Mouse (Mus musculus) megakaryocyte, embryonic 14.5 days (primary cell): ENCODE results near the gene Sobp.

Experiments used
- FLI1 ChIP-seq: IDR thresholded peaks from 2 replicates; pipeline ENCODE4 v1.6.1; 2012; ENCODE audit warnings: low read length, inconsistent platforms, mixed read lengths
- GATA1 ChIP-seq: IDR thresholded peaks from 3 replicates; pipeline ENCODE4 v1.6.1; 2012; ENCODE audit warnings: mixed read lengths, low read length, inconsistent platforms, borderline replicate concordance

DNA sequence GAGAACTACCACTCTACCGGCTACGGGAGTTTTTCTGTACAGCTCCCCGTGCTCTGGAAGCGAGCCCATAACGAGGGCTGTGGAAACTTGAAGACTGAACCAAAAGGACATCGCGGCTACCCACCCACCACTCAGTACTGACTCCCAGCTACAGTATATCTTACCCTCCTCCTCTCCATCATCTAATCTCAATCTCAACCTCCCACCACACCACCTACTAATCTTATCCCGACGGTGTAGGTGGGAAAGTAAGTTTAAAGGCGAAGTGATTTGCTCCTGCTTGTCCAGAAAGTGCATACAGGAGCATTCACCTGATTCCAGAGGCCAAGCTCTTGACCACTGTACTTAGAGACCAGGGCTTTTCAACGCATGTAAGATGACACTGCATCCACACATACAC lies 40.3 kb downstream of the Sobp start:
- TF ChIP-seq GATA1 (no peak), FLI1 (no peak)
